Mouse (Mus musculus) myocyte (in vitro differentiated cells): ENCODE results near the gene Pbxip1. TPM values are rescaled to one million over a fixed set of nuclear protein-coding genes. Genes with fewer than 3 reads are reported as not detected.
A peak's percentile ranks its signal among the peaks of the same experiment; 100 is the strongest.

Source experiments
- H3K27me3 ChIP-seq: one replicate; pipeline ENCODE4 v1.6.1; 2011; ENCODE audit not compliant: control insufficient read depth, insufficient read depth, insufficient read length
- H3K36me3 ChIP-seq: one replicate; pipeline ENCODE4 v1.6.1; 2011; ENCODE audit not compliant: control insufficient read depth, insufficient read depth
- H3K4me2 ChIP-seq: one replicate; pipeline ENCODE4 v1.6.1; 2011; ENCODE audit warnings: low read depth, control low read depth
- H3K4me3 ChIP-seq: one replicate; pipeline ENCODE4 v1.5.1; 2011; ENCODE audit warnings: mild to moderate bottlenecking, control low read depth, moderate library complexity
- H3K79me2 ChIP-seq: one replicate; pipeline ENCODE4 v1.6.1; 2011; ENCODE audit not compliant: control insufficient read depth, insufficient read depth
- H3ac ChIP-seq: one replicate; pipeline ENCODE4 v1.6.1; 2011; ENCODE audit not compliant: control insufficient read depth, insufficient read length
- CEBPB ChIP-seq: IDR thresholded peaks from 2 replicates; pipeline ENCODE4 v1.6.1; 2011; ENCODE audit warnings: mild to moderate bottlenecking, moderate library complexity; ENCODE audit not compliant: poor library complexity, insufficient read depth, severe bottlenecking
- E2F4 ChIP-seq: IDR thresholded peaks from one replicate; pipeline ENCODE4 v1.6.1; 2011; ENCODE audit warnings: mild to moderate bottlenecking, control low read depth, moderate library complexity; ENCODE audit not compliant: insufficient read depth
- MAX ChIP-seq: IDR thresholded peaks from one replicate; pipeline ENCODE4 v1.6.1; 2011; ENCODE audit warnings: low read depth, mild to moderate bottlenecking, control low read depth
- MYOD1 ChIP-seq, 3 experiments: IDR thresholded peaks; one replicate each; pipeline ENCODE4 v1.6.1; 2011; ENCODE audit warnings: control low read depth in 2 of 3, low read depth in 2 of 3, mild to moderate bottlenecking in 2 of 3, moderate library complexity in 1 of 3; ENCODE audit not compliant: insufficient read length in 2 of 3, control insufficient read depth in 1 of 3
- MYOG ChIP-seq, 3 experiments: IDR thresholded peaks; one replicate each; pipeline ENCODE4 v1.6.1; 2011; ENCODE audit warnings: control low read depth in 2 of 3, low read depth in 2 of 3, mild to moderate bottlenecking in 2 of 3; ENCODE audit not compliant: insufficient read length in 2 of 3, control insufficient read depth in 1 of 3, insufficient read depth in 1 of 3
- POLR2A ChIP-seq: IDR thresholded peaks from one replicate; pipeline ENCODE4 v1.6.1; 2011; ENCODE audit warnings: low read depth, mild to moderate bottlenecking, control low read depth, moderate library complexity; ENCODE audit not compliant: insufficient read length
- POLR2AphosphoS2 ChIP-seq: IDR thresholded peaks from one replicate; pipeline ENCODE4 v1.6.1; 2011; ENCODE audit warnings: low read depth, control low read depth; ENCODE audit not compliant: insufficient read length
- REST ChIP-seq: IDR thresholded peaks from one replicate; pipeline ENCODE4 v1.6.1; 2011; ENCODE audit warnings: mild to moderate bottlenecking, control low read depth, moderate library complexity; ENCODE audit not compliant: insufficient read depth, insufficient read length
- SRF ChIP-seq: IDR thresholded peaks from one replicate; pipeline ENCODE4 v1.6.1; 2011; ENCODE audit warnings: low read depth; ENCODE audit not compliant: control insufficient read depth, insufficient read length
- TCF12 ChIP-seq: IDR thresholded peaks from one replicate; pipeline ENCODE4 v1.6.1; 2011; ENCODE audit warnings: mild to moderate bottlenecking, control low read depth; ENCODE audit not compliant: poor library complexity, insufficient read depth, severe bottlenecking
- TCF3 ChIP-seq: IDR thresholded peaks from one replicate; pipeline ENCODE4 v1.6.1; 2011; ENCODE audit warnings: low read depth, control low read depth; ENCODE audit not compliant: insufficient read length
- USF1 ChIP-seq: IDR thresholded peaks from one replicate; pipeline ENCODE4 v1.6.1; 2011; ENCODE audit warnings: low read depth, mild to moderate bottlenecking, control low read depth, moderate library complexity
- polyA plus RNA-seq: library from polyadenylated mRNA; unstranded; fragments of >200 nt; fragmentation: generic; extraction: Trizol; gene quantifications from one replicate; pipeline ENCODE4 v1.2.1, GENCODE M21; 2012; ENCODE audit warnings: missing spikeins

Pbxip1 gene
- polyA plus RNA-seq, 1 experiment = 159 TPM

DNA sequence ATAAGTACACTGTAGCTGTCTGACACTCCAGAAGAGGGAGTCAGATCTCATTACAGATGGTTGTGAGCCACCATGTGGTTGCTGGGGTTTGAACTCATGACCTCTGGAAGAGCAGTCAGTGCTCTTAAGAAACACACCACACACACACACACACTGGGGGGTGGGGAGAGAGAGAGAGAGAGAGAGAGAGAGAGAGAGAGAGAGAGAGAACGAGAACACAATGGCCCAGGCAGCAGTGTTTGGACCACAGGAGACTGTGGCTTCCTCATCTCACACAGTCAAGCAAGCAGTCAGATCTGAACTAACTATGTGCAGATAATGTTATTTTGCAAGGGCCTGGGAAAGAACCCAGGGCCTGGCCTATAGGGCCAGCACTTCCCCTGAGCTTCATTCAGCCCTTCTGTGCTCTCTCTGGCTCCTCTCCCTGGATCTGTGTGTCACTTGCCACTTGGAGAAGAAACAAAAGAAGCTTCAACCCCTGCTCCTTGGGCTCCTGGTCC lies 19.3 kb downstream of the Pbxip1 start:
- Histone ChIP-seq H3ac (no peak overlapping the region), H3K4me2 (no peak overlapping the region), H3K79me2 (peaks cover 13% of the 10 kb centered on the region), H3K27me3 (no peaks in the 10 kb centered on the region), H3K36me3 (no peaks in the 10 kb centered on the region), H3K4me3 (no peak overlapping the region)
- no peak for TF ChIP-seq USF1
- no peak for TF ChIP-seq MAX
- TF ChIP-seq MYOD1 (IDR thresholded peaks at IDR 0.05; ENCODE audit: control insufficient read depth in 1 of 3, insufficient read length in 2 of 3, low read depth in 2 of 3) = no peak
- TF ChIP-seq E2F4 = no peak
- no peak for TF ChIP-seq REST
- no peak for TF ChIP-seq CEBPB

DNA sequence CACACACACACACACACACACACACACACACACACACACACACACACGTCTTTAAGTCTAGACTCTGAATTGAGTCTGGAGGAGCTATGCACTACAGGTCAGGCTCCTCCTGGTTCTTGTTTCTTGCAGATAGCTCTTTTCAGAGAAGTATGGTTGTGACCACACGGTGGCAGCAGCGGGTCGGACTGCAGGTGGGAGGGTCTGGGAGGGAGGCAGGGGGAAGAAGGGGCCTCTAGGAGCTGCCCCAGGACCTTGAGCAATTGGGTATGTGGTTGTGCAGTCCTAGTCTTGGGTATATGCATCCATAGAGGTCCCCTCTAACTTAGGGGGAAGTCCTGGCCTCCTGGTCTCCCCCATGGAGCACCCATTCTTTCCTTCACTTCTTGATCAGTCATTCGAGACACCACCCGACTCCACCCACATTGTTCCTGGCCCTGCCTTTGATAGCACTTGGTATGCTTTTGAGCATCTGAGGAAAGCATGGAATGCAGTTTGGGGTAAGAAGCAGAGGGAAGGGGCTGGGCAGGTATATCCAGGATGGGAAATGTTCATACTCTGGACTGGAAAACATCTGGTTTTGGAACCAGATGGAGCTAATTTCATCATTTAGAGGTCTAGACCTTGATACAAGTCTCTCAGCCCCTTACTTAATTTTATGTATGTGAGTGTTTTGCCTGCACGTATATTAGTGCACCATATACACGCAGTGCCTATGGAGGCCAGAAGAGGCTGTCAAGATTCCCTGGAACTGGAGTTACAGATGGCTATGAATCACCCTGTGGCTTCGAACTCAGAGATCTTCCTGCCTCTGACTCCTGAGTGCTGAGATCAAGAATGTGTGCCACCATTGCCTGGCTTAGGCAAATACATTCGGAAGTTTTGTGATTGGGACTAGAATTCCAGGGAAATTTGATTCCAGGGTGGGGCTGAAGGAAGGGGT lies 20.5 kb downstream of the Pbxip1 start:
- no peaks in the 10 kb centered on the region for H3K27me3 ChIP-seq
- no peak overlapping the region for H3ac ChIP-seq
- H3K36me3 ChIP-seq = no peaks in the 10 kb centered on the region
- no peak for TF ChIP-seq TCF12
- no peak for TF ChIP-seq CEBPB
- no peak for TF ChIP-seq SRF
- no peak for TF ChIP-seq REST
- no peak for TF ChIP-seq MAX
- no peak for TF ChIP-seq MYOG (IDR thresholded peaks at IDR 0.05; ENCODE audit: control insufficient read depth in 1 of 3, insufficient read depth in 1 of 3, insufficient read length in 2 of 3, low read depth in 2 of 3)
- no peak for TF ChIP-seq USF1
- TF ChIP-seq E2F4 = no peak
- TF ChIP-seq TCF3 = no peak
- TF ChIP-seq MYOD1 (IDR thresholded peaks at IDR 0.05; ENCODE audit: control insufficient read depth in 1 of 3, insufficient read length in 2 of 3, low read depth in 2 of 3) = no peak
- peaks cover 13% of the 10 kb centered on the region for H3K79me2 ChIP-seq
- no peak overlapping the region for H3K4me3 ChIP-seq
- H3K4me2 ChIP-seq = no peak overlapping the region

DNA sequence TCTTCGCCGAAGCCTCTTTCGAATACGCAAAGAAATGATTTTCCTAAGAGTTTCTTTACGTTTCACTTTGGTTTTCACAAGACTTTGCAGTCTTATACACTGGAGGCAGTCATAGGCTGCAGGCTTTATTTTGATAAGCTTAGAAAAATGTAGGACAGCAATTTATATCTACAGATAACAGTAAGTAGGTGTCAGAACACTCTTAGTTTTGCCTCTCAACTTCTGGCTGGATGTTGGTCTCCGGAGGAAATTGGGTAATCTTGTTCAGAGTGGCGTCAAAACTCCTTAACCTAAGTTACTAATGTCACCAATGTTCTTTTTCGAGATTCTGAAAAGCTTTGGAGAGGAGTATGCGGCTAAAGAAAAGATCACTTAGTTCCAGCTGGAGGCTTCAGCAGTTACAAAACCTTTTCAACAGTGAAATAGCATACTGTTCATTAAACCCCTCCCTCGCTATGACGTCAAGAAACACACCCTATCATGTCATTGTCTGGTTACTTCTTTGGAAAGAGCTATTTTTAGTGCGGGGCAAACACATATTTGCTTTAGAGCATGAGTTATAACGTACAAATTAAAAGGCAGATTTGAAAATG lies 22.0 kb downstream of the Pbxip1 start:
- no peaks in the 10 kb centered on the region for H3K36me3 ChIP-seq
- H3K4me2 ChIP-seq = peak overlapping the region; percentile 59
- H3K79me2 ChIP-seq = peaks cover 13% of the 10 kb centered on the region
- H3K27me3 ChIP-seq = no peaks in the 10 kb centered on the region
- TF ChIP-seq E2F4 (no peak), SRF (no peak), TCF12 (no peak), MAX (no peak), POLR2A (no peak), TCF3 (no peak), USF1 (no peak), MYOG (IDR thresholded peaks at IDR 0.05; ENCODE audit: control insufficient read depth in 1 of 3, insufficient read depth in 1 of 3, insufficient read length in 2 of 3, low read depth in 2 of 3) (no peak), MYOD1 (IDR thresholded peaks at IDR 0.05; ENCODE audit: control insufficient read depth in 1 of 3, insufficient read length in 2 of 3, low read depth in 2 of 3) (no peak), CEBPB (no peak), REST (no peak)
- peak overlapping the region; percentile 50 for H3K4me3 ChIP-seq
- peak overlapping the region; percentile 1 for H3ac ChIP-seq

DNA sequence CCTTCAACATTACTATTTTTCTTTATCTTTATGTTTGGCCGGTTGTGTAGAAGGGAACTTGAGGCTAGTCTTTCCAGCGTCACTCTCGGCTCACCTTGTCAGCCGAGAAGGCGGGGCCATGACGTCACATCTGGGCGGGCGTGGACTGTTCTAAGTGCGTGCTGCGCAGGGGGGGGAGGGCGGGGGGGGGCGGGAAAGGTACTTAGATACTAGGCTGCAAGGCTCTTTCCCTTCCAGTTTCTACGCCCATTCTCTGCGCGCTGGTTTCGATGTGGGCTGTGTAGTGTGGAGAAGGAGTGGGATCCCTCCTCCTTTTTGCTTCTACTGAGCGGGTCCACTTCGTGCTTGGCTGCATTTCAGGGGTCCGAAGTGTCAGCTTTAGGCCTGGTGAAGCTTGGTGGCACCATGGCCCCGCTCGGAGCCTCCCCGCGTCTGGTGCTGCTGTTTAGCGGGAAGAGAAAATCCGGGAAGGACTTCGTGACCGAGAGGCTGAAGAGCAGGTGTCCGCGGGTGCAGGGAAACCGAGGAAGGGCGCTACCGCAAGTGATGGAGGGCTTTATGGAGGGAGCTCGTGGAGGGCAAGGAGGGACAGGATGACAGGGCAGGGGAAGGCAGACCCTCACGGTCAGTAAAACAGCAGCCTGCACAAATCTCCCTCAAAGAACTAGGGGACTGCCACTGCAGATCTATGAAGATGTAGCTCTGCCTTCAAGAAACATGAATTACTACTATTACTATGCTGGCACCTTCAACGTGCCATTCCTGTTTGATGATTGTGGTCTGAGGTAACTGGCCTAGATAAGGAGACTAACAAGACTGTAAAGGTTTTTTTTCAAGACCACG lies 22.7 kb downstream of the Pbxip1 start:
- no peak for TF ChIP-seq POLR2AphosphoS2
- TF ChIP-seq MYOG (IDR thresholded peaks at IDR 0.05; ENCODE audit: control insufficient read depth in 1 of 3, insufficient read depth in 1 of 3, insufficient read length in 2 of 3, low read depth in 2 of 3) = no peak
- no peak for TF ChIP-seq MAX
- no peak for TF ChIP-seq TCF12
- TF ChIP-seq USF1 = no peak
- no peak for TF ChIP-seq CEBPB
- no peak for TF ChIP-seq E2F4
- no peak for TF ChIP-seq POLR2A
- no peak for TF ChIP-seq SRF
- TF ChIP-seq MYOD1 (IDR thresholded peaks at IDR 0.05; ENCODE audit: control insufficient read depth in 1 of 3, insufficient read length in 2 of 3, low read depth in 2 of 3) = no peak
- TF ChIP-seq REST = no peak
- TF ChIP-seq TCF3 = no peak
- Histone ChIP-seq H3K4me3 (peak overlapping the region; percentile 50), H3K79me2 (peaks cover 13% of the 10 kb centered on the region), H3K36me3 (no peaks in the 10 kb centered on the region), H3ac (peak overlapping the region; percentile 1), H3K4me2 (peak overlapping the region; percentile 59), H3K27me3 (no peaks in the 10 kb centered on the region)
